Mouse (Mus musculus) testis, adult 2 months (tissue): Measurements from ENCODE around the gene Rad18. TPM values are rescaled to one million over a fixed set of nuclear protein-coding genes. Genes with fewer than 3 reads are reported as not detected.

ENCODE experiments used
- H3K27ac ChIP-seq: fragments of 200-500 bp; 2 replicates; pipeline ENCODE4 v1.5.1; 2012; ENCODE audit warnings: low read depth, low read length; ENCODE audit not compliant: control insufficient read depth, insufficient read depth
- H3K27me3 ChIP-seq: fragments of 200-500 bp; 2 replicates; pipeline ENCODE4 v1.6.1; 2012; ENCODE audit warnings: mild to moderate bottlenecking, low read length, moderate library complexity; ENCODE audit not compliant: control insufficient read depth, insufficient read depth
- H3K36me3 ChIP-seq: fragments of 200-500 bp; 2 replicates; pipeline ENCODE4 v1.6.1; 2012; ENCODE audit warnings: mild to moderate bottlenecking, low read length; ENCODE audit not compliant: control insufficient read depth, insufficient read depth
- H3K4me1 ChIP-seq: fragments of 200-500 bp; 2 replicates; pipeline ENCODE4 v1.6.1; 2012; ENCODE audit warnings: low read length; ENCODE audit not compliant: control insufficient read depth, insufficient read depth
- H3K4me3 ChIP-seq: fragments of 200-500 bp; 2 replicates; pipeline ENCODE4 v1.5.1; 2012; ENCODE audit warnings: low read depth, mild to moderate bottlenecking, low read length, moderate library complexity, mixed read lengths; ENCODE audit not compliant: control insufficient read depth
- CTCF ChIP-seq: fragments of 200-500 bp; IDR thresholded peaks from 2 replicates; pipeline ENCODE4 v1.5.1; 2012; ENCODE audit warnings: low read depth, mild to moderate bottlenecking, inconsistent platforms, low read length, moderate library complexity; ENCODE audit not compliant: control insufficient read depth, insufficient read depth, insufficient replicate concordance
- POLR2A ChIP-seq: fragments of 200-500 bp; IDR thresholded peaks from 2 replicates; pipeline ENCODE4 v1.6.1; 2012; ENCODE audit warnings: low read depth, mild to moderate bottlenecking, inconsistent platforms, low read length, moderate library complexity; ENCODE audit not compliant: control insufficient read depth
- polyA plus RNA-seq: library from polyadenylated mRNA; depleted of rRNA; stranded (reverse); fragments of >200 nt; gene quantifications from 2 replicates; pipeline ENCODE4 v1.2.3, GENCODE M21; 2012

Gene Rad18
- polyA plus RNA-seq, 1 experiment = 24.1 TPM

GRCm38 (mm10) chr6:112609027-112609426, 87.5 kb downstream of the Rad18 start:
- Histone ChIP-seq H3K36me3 (no peaks in the 10 kb centered on the region), H3K27ac (no peak overlapping the region), H3K4me3 (no peak overlapping the region), H3K27me3 (no peaks in the 10 kb centered on the region), H3K4me1 (peaks cover 2% of the 10 kb centered on the region; the same call in 1 of the 2 replicates)
- no peak for TF ChIP-seq POLR2A
- no peak for TF ChIP-seq CTCF

GRCm38 (mm10) chr6:112603866-112604265, 92.6 kb downstream of the Rad18 start:
- no peaks in the 10 kb centered on the region for H3K36me3 ChIP-seq
- H3K4me3 ChIP-seq = no peak overlapping the region
- no peak overlapping the region for H3K27ac ChIP-seq
- no peaks in the 10 kb centered on the region for H3K27me3 ChIP-seq
- peaks cover 2% of the 10 kb centered on the region; the same call in 1 of the 2 replicates for H3K4me1 ChIP-seq
- TF ChIP-seq CTCF (no peak), POLR2A (no peak)

- no peak for TF ChIP-seq CTCF
- TF ChIP-seq POLR2A = no peak
- no peak overlapping the region for H3K4me3 ChIP-seq
- no peak overlapping the region for H3K27ac ChIP-seq
- H3K4me1 ChIP-seq = no peaks in the 10 kb centered on the region
- H3K27me3 ChIP-seq = no peaks in the 10 kb centered on the region
- no peaks in the 10 kb centered on the region for H3K36me3 ChIP-seq
Measured at GRCm38 (mm10) chr6:112594971-112595370, 101.5 kb downstream of the Rad18 start.

- no peaks in the 10 kb centered on the region for H3K4me1 ChIP-seq
- H3K27ac ChIP-seq = no peak overlapping the region
- H3K36me3 ChIP-seq = no peaks in the 10 kb centered on the region
- H3K4me3 ChIP-seq = no peak overlapping the region
- no peak for TF ChIP-seq POLR2A
- TF ChIP-seq CTCF = no peak
- H3K27me3 ChIP-seq = no peaks in the 10 kb centered on the region
Measured at GRCm38 (mm10) chr6:112587912-112588311, 108.6 kb downstream of the Rad18 start.

GRCm38 (mm10) chr6:112586999-112587398, 109.5 kb downstream of the Rad18 start:
- no peaks in the 10 kb centered on the region for H3K36me3 ChIP-seq
- no peaks in the 10 kb centered on the region for H3K4me1 ChIP-seq
- no peak for TF ChIP-seq POLR2A
- no peak for TF ChIP-seq CTCF
- H3K27ac ChIP-seq = no peak overlapping the region
- H3K27me3 ChIP-seq = no peaks in the 10 kb centered on the region
- H3K4me3 ChIP-seq = no peak overlapping the region

GRCm38 (mm10) chr6:112584961-112585360, 111.5 kb downstream of the Rad18 start:
- Histone ChIP-seq H3K4me3 (no peak overlapping the region), H3K27ac (no peak overlapping the region), H3K36me3 (no peaks in the 10 kb centered on the region), H3K4me1 (no peaks in the 10 kb centered on the region), H3K27me3 (no peaks in the 10 kb centered on the region)
- TF ChIP-seq POLR2A (no peak), CTCF (no peak)

GRCm38 (mm10) chr6:112582022-112582421, 114.5 kb downstream of the Rad18 start:
- no peaks in the 10 kb centered on the region for H3K4me1 ChIP-seq
- no peaks in the 10 kb centered on the region for H3K27me3 ChIP-seq
- H3K36me3 ChIP-seq = no peaks in the 10 kb centered on the region
- H3K4me3 ChIP-seq = no peak overlapping the region
- no peak overlapping the region for H3K27ac ChIP-seq
- TF ChIP-seq CTCF (no peak), POLR2A (no peak)

GRCm38 (mm10) chr6:112577198-112577597, 119.3 kb downstream of the Rad18 start:
- no peaks in the 10 kb centered on the region for H3K27me3 ChIP-seq
- no peaks in the 10 kb centered on the region for H3K4me1 ChIP-seq
- no peak for TF ChIP-seq CTCF
- H3K27ac ChIP-seq = no peak overlapping the region
- H3K4me3 ChIP-seq = no peak overlapping the region
- H3K36me3 ChIP-seq = no peaks in the 10 kb centered on the region
